10 mouse cellular contexts compared by ENCODE assay signal in genomic region chr6:126752520-126752919, GRCm38 (mm10). TPM values are rescaled to one million over a fixed set of nuclear protein-coding genes. Genes with fewer than 3 reads are reported as not detected.
DNase-seq lines count a peak whose midpoint lies in the region; ATAC-seq lines count a peak whose summit lies in the region.
"Had no signal": no experiment of that assay in that cellular context is flagged by ENCODE, and none has a peak within 500 bp of the region (broad histone marks: within the 10 kb centered on the region; RNA-seq: fewer than 3 reads in every experiment).

No protein-coding gene starts in this region.

- H3K9ac ChIP-seq in forebrain, embryonic 11.5 days (ENCODE audit: low read length) = no peak overlapping the region
- H3K9ac ChIP-seq: liver, embryonic 15.5 days had no signal

- no peak for ATAC-seq in forebrain, embryonic 11.5 days (replicated peaks; ENCODE audit: low FRiP score)
- ATAC-seq: Patski had no signal

- no peak overlapping the region for H3K4me3 ChIP-seq in forebrain, embryonic 10.5 days
- no peak overlapping the region for H3K4me3 ChIP-seq in forebrain, embryonic 11.5 days (ENCODE audit: low read depth, low read length)
- peak overlapping the region; percentile 14; the same call in 1 of the 2 replicates for H3K4me3 ChIP-seq in midbrain, embryonic 10.5 days
- H3K4me3 ChIP-seq: liver, embryonic 15.5 days had no signal

- H3K9me3 ChIP-seq in forebrain, embryonic 10.5 days = no peaks in the 10 kb centered on the region
- no peaks in the 10 kb centered on the region for H3K9me3 ChIP-seq in forebrain, embryonic 11.5 days (ENCODE audit: control insufficient read depth, low read length)
- H3K9me3 ChIP-seq in midbrain, embryonic 10.5 days (replicated peaks) = no peaks in the 10 kb centered on the region
- H3K9me3 ChIP-seq: liver, embryonic 15.5 days had no signal

- peak overlapping the region; percentile 78 for H3K27ac ChIP-seq in forebrain, embryonic 10.5 days
- H3K27ac ChIP-seq in forebrain, embryonic 11.5 days (ENCODE audit: low read depth, low read length) = no peak overlapping the region
- H3K27ac ChIP-seq in midbrain, embryonic 10.5 days (replicated peaks) = peak overlapping the region; percentile 52
- H3K27ac ChIP-seq: liver, embryonic 15.5 days had no signal

- DNase-seq in forebrain, embryonic 10.5 days (ENCODE audit: extremely low spot score, low spot score) = peak; percentile 34
- no peak for DNase-seq in forebrain, embryonic 11.5 days (ENCODE audit: low spot score)
- peak; percentile 24 for DNase-seq in R1 (ENCODE audit: low read depth, low spot score)
- DNase-seq in forelimb bud, embryonic 11.5 days (ENCODE audit: low read depth, low spot score) = peak; percentile 60
- peak; percentile 36 for DNase-seq in midbrain, embryonic 10.5 days (ENCODE audit: low spot score)
- no peak for DNase-seq in gastrocnemius, postnatal 14 days
- no peak for DNase-seq in urinary bladder, postnatal 25 days (ENCODE audit: low spot score)
- DNase-seq in right cerebral cortex, postnatal 4 days = no peak

- intact Hi-C loops in gastrocnemius, postnatal 14 days (cut with DNase I; ENCODE audit: low total_unique reads) = no loop called here

- peaks cover 25% of the 10 kb centered on the region for H3K4me1 ChIP-seq in forebrain, embryonic 10.5 days
- no peaks in the 10 kb centered on the region; the same call in 1 of the 2 replicates for H3K4me1 ChIP-seq in forebrain, embryonic 11.5 days (replicated peaks; ENCODE audit: control insufficient read depth, insufficient read depth, low read length)
- peaks cover 20% of the 10 kb centered on the region for H3K4me1 ChIP-seq in midbrain, embryonic 10.5 days
- H3K4me1 ChIP-seq: liver, embryonic 15.5 days had no signal

- H3K36me3 ChIP-seq in forebrain, embryonic 10.5 days (replicated peaks) = no peaks in the 10 kb centered on the region
- no peaks in the 10 kb centered on the region for H3K36me3 ChIP-seq in forebrain, embryonic 11.5 days (ENCODE audit: control insufficient read depth, insufficient read depth, low read length)
- no peaks in the 10 kb centered on the region for H3K36me3 ChIP-seq in midbrain, embryonic 10.5 days
- H3K36me3 ChIP-seq: liver, embryonic 15.5 days had no signal

- H3K4me2 ChIP-seq in forebrain, embryonic 11.5 days (ENCODE audit: low read depth, low read length, severe bottlenecking) = no peak overlapping the region
- H3K4me2 ChIP-seq: liver, embryonic 15.5 days had no signal

- H3K27me3 ChIP-seq in forebrain, embryonic 10.5 days (ENCODE audit: poor library complexity, severe bottlenecking) = no peaks in the 10 kb centered on the region
- no peaks in the 10 kb centered on the region for H3K27me3 ChIP-seq in forebrain, embryonic 11.5 days (ENCODE audit: control insufficient read depth, insufficient read depth, low read length)
- 0 out of 2 replicates have a peak, but pooled peaks cover 4% of the 10 kb centered on the region for H3K27me3 ChIP-seq in midbrain, embryonic 10.5 days (ENCODE audit: low read depth, poor library complexity, severe bottlenecking)

- WGBS in forebrain, embryonic 10.5 days = 47% methylated on average over 12 of the region's 12 CpGs
- WGBS in forebrain, embryonic 11.5 days = 37% methylated on average over 12 of the region's 12 CpGs
- 43% methylated on average over 12 of the region's 12 CpGs for WGBS in midbrain, embryonic 10.5 days

RNA-seq across cellular contexts. Expression of gene Kcna6, which starts 12.0 kb away (rescaled TPM):
- 2.9 and 3.4 TPM in 2 replicates for polyA plus RNA-seq in forebrain, embryonic 10.5 days (2016; fragmentation: Nextera tagmentation; extraction: Ambion mirVana)
- polyA plus RNA-seq in forebrain, embryonic 11.5 days (2014; fragmentation: Nextera tagmentation; extraction: Ambion mirVana) = 3.6 and 4.8 TPM in 2 replicates
- polyA plus RNA-seq in midbrain, embryonic 10.5 days (2016; fragmentation: Nextera tagmentation; extraction: Ambion mirVana) = 3.4 and 4.9 TPM in 2 replicates
- 1 to 10 TPM; 1.3 to 2.4 TPM for total RNA-seq in gastrocnemius, postnatal 14 days (2021)

Comparison
In these comparisons a context has a peak if more than half of its experiments do, and no peak if none do; other contexts are left out.
1. DNase-seq: peak in forebrain, embryonic 10.5 days (single experiment), R1 (single experiment), forelimb bud, embryonic 11.5 days (single experiment) and midbrain, embryonic 10.5 days (single experiment); none in forebrain, embryonic 11.5 days (single experiment), gastrocnemius, postnatal 14 days (single experiment), urinary bladder, postnatal 25 days (single experiment) and right cerebral cortex, postnatal 4 days (single experiment).